Mouse (Mus musculus) forebrain, embryonic 10.5 days (tissue): ENCODE data around the gene Emc1. TPM values are rescaled to one million over a fixed set of nuclear protein-coding genes. Genes with fewer than 3 reads are reported as not detected.

ENCODE experiments used
- DNase-seq: peaks from one replicate; pipeline ENCODE4 v3.0.0-alpha.2; 2017; ENCODE audit warnings: low spot score; ENCODE audit errors: extremely low spot score
- H3K27ac ChIP-seq: fragments of 300-500 bp; sonication (generic); 2 replicates; pipeline ENCODE4 v1.5.1; 2016; ENCODE audit warnings: mild to moderate bottlenecking
- H3K27me3 ChIP-seq: fragments of 300-500 bp; sonication (generic); 2 replicates; pipeline ENCODE4 v1.6.1; 2016; ENCODE audit warnings: mild to moderate bottlenecking; ENCODE audit not compliant: poor library complexity, severe bottlenecking
- H3K36me3 ChIP-seq: fragments of 300-500 bp; sonication (generic); replicated peaks from 2 replicates; pipeline ENCODE4 v1.6.1; 2016; ENCODE audit warnings: mild to moderate bottlenecking, moderate library complexity
- H3K4me1 ChIP-seq: fragments of 300-500 bp; sonication (generic); 2 replicates; pipeline ENCODE4 v1.6.1; 2016
- H3K4me3 ChIP-seq: fragments of 300-500 bp; sonication (generic); 2 replicates; pipeline ENCODE4 v1.5.1; 2016; ENCODE audit warnings: mild to moderate bottlenecking, moderate library complexity
- H3K9me3 ChIP-seq: fragments of 300-500 bp; sonication (generic); 2 replicates; pipeline ENCODE4 v1.6.1; 2016; ENCODE audit warnings: mild to moderate bottlenecking, moderate library complexity
- WGBS: fragments of 180-500 bp; shearing (Covaris S2); methylation state at CpG from one replicate; pipeline ENCODE4 v1.1.7; 2016; 5-methylcytosine and 5-hydroxymethylcytosine counted together
- polyA plus RNA-seq: library from polyadenylated mRNA; unstranded; fragments of >200 nt; fragmentation: Nextera tagmentation; extraction: Ambion mirVana; gene quantifications from 2 replicates; pipeline ENCODE4 v1.2.1, GENCODE M21; 2016

Gene Emc1
- 33.4 and 36.2 TPM in 2 replicates for polyA plus RNA-seq

- Histone ChIP-seq H3K36me3 (peaks cover 67% of the 10 kb centered on the region), H3K27ac (peak within 1 kb of the TSS; percentile 100), H3K4me3 (peak within 1 kb of the TSS; percentile 93), H3K9me3 (no peaks in the 10 kb centered on the region), H3K27me3 (no peaks in the 10 kb centered on the region), H3K4me1 (peaks cover 32% of the 10 kb centered on the region)
- DNase-seq: peak; percentile 83
- under 1% methylated on average over 64 of the region's 64 CpGs for WGBS
Observed at GRCm38 (mm10) chr4:139351931-139352711, at the start of gene Emc1, which contains the start of the genes Mrto4 and Ubr4. Gene Emc1 (plus strand): TSS chr4:139352587. Gene Mrto4 (minus strand): TSS chr4:139352576. Gene Ubr4 (plus strand): TSS chr4:139352609.

GRCm38 (mm10) chr4:139305521-139305920 lies 46.9 kb upstream of the Emc1 start:
- Histone ChIP-seq H3K27me3 (peaks cover 13% of the 10 kb centered on the region), H3K36me3 (peaks cover 38% of the 10 kb centered on the region), H3K27ac (no peak overlapping the region), H3K4me3 (no peak overlapping the region), H3K4me1 (peaks cover 19% of the 10 kb centered on the region), H3K9me3 (no peaks in the 10 kb centered on the region)
- 90% methylated on average over 3 of the region's 3 CpGs for WGBS
- no peak for DNase-seq

- no peak overlapping the region for H3K4me3 ChIP-seq
- no peak overlapping the region for H3K27ac ChIP-seq
- H3K9me3 ChIP-seq: no peaks in the 10 kb centered on the region
- peaks cover 34% of the 10 kb centered on the region for H3K4me1 ChIP-seq
- 91% methylated on average over 5 of the region's 5 CpGs for WGBS
- H3K36me3 ChIP-seq: peaks cover 19% of the 10 kb centered on the region
- DNase-seq: no peak
- peaks cover 20% of the 10 kb centered on the region for H3K27me3 ChIP-seq
Observed at GRCm38 (mm10) chr4:139307916-139308315, 44.5 kb upstream of the Emc1 start.

GRCm38 (mm10) chr4:139309651-139310050 lies 42.7 kb upstream of the Emc1 start:
- Histone ChIP-seq H3K4me1 (peaks cover 34% of the 10 kb centered on the region), H3K4me3 (peak overlapping the region; percentile 95), H3K9me3 (no peaks in the 10 kb centered on the region), H3K27ac (no peak overlapping the region), H3K36me3 (peaks cover 24% of the 10 kb centered on the region), H3K27me3 (peaks cover 20% of the 10 kb centered on the region)
- WGBS: 22% methylated on average over 6 of the region's 6 CpGs
- no peak for DNase-seq

GRCm38 (mm10) chr4:139310171-139310898 lies 42.1 kb upstream of the Emc1 start, which contains the start of the genes Pqlc2 and Akr7a5:
Gene Pqlc2 (minus strand): TSS chr4:139310708.
Gene Akr7a5 (plus strand): TSS chr4:139310744.
- Histone ChIP-seq H3K9me3 (no peaks in the 10 kb centered on the region), H3K4me1 (peaks cover 34% of the 10 kb centered on the region), H3K27ac (peak within 1 kb of the TSS; percentile 93), H3K36me3 (peaks cover 26% of the 10 kb centered on the region), H3K4me3 (peak within 1 kb of the TSS; percentile 95), H3K27me3 (peaks cover 20% of the 10 kb centered on the region)
- peak; percentile 96 for DNase-seq
- WGBS: under 1% methylated on average over 63 of the region's 63 CpGs

- Histone ChIP-seq H3K27ac (peak overlapping the region; percentile 93), H3K9me3 (no peaks in the 10 kb centered on the region), H3K27me3 (peaks cover 20% of the 10 kb centered on the region), H3K4me3 (peak overlapping the region; percentile 95), H3K4me1 (peaks cover 34% of the 10 kb centered on the region), H3K36me3 (peaks cover 31% of the 10 kb centered on the region)
- no peak for DNase-seq
- WGBS: 1% methylated on average over 53 of the region's 53 CpGs
Observed at GRCm38 (mm10) chr4:139310899-139311701, 41.3 kb upstream of the Emc1 start.

GRCm38 (mm10) chr4:139311707-139312106 lies 40.7 kb upstream of the Emc1 start:
- WGBS: 18% methylated on average over 14 of the region's 14 CpGs
- DNase-seq: no peak
- H3K4me1 ChIP-seq: peaks cover 34% of the 10 kb centered on the region
- H3K36me3 ChIP-seq: peaks cover 29% of the 10 kb centered on the region
- no peaks in the 10 kb centered on the region for H3K9me3 ChIP-seq
- peak overlapping the region; percentile 93 for H3K27ac ChIP-seq
- H3K27me3 ChIP-seq: peaks cover 20% of the 10 kb centered on the region
- peak overlapping the region; percentile 95 for H3K4me3 ChIP-seq

GRCm38 (mm10) chr4:139312632-139313031 lies 39.8 kb upstream of the Emc1 start:
- Histone ChIP-seq H3K36me3 (peaks cover 37% of the 10 kb centered on the region), H3K27ac (no peak overlapping the region), H3K4me1 (peaks cover 34% of the 10 kb centered on the region), H3K4me3 (no peak overlapping the region), H3K27me3 (peaks cover 20% of the 10 kb centered on the region), H3K9me3 (no peaks in the 10 kb centered on the region)
- DNase-seq: peak; percentile 34
- 55% methylated on average over 4 of the region's 4 CpGs for WGBS

- Histone ChIP-seq H3K27me3 (no peaks in the 10 kb centered on the region), H3K4me1 (no peaks in the 10 kb centered on the region), H3K36me3 (peaks cover 59% of the 10 kb centered on the region), H3K9me3 (no peaks in the 10 kb centered on the region), H3K4me3 (no peak overlapping the region), H3K27ac (no peak overlapping the region)
- DNase-seq: no peak
- WGBS: 94% methylated on average over 11 of the region's 11 CpGs
Observed at GRCm38 (mm10) chr4:139318449-139318848, 33.9 kb upstream of the Emc1 start.

- no peak overlapping the region for H3K4me3 ChIP-seq
- H3K27me3 ChIP-seq: no peaks in the 10 kb centered on the region
- H3K9me3 ChIP-seq: no peaks in the 10 kb centered on the region
- no peaks in the 10 kb centered on the region for H3K4me1 ChIP-seq
- no peak for DNase-seq
- no peak overlapping the region for H3K27ac ChIP-seq
- peaks cover 48% of the 10 kb centered on the region for H3K36me3 ChIP-seq
- WGBS: 90% methylated on average over 4 of the region's 4 CpGs
Observed at GRCm38 (mm10) chr4:139319740-139320139, 32.6 kb upstream of the Emc1 start.

GRCm38 (mm10) chr4:139330605-139331004 lies 21.8 kb upstream of the Emc1 start:
- peaks cover 7% of the 10 kb centered on the region for H3K4me1 ChIP-seq
- H3K27me3 ChIP-seq: 0 out of 2 replicates have a peak, but pooled peaks cover 8% of the 10 kb centered on the region
- no peak overlapping the region for H3K27ac ChIP-seq
- no peaks in the 10 kb centered on the region for H3K9me3 ChIP-seq
- no peaks in the 10 kb centered on the region for H3K36me3 ChIP-seq
- DNase-seq: peak; percentile 77
- H3K4me3 ChIP-seq: peak overlapping the region; percentile 33
- WGBS: 9% methylated on average over 10 of the region's 10 CpGs

- peaks cover 23% of the 10 kb centered on the region for H3K27me3 ChIP-seq
- H3K9me3 ChIP-seq: no peaks in the 10 kb centered on the region
- H3K4me1 ChIP-seq: peaks cover 13% of the 10 kb centered on the region
- no peaks in the 10 kb centered on the region for H3K36me3 ChIP-seq
- no peak overlapping the region for H3K27ac ChIP-seq
- no peak overlapping the region for H3K4me3 ChIP-seq
- no peak for DNase-seq
- 78% methylated on average over 7 of the region's 9 CpGs for WGBS
Observed at GRCm38 (mm10) chr4:139334631-139335295, 17.6 kb upstream of the Emc1 start.
